Mouse (Mus musculus): ENCODE data around the gene C1qa.

- TF ChIP-seq POLR2A (IDR thresholded peaks at IDR 0.05; ENCODE audit: borderline replicate concordance, extremely low read depth, low read depth, low read length) (no peak), CTCF (IDR thresholded peaks at IDR 0.05; ENCODE audit: insufficient read depth, low read length) (no peak)
These were observed 31.9 kb upstream of the C1qa start for GRCm38 (mm10) chr4:136930474-136930873.
